Mouse (Mus musculus): ENCODE results near the gene Abi3bp.

GRCm38 (mm10) chr16:56716557-56717179, 239.0 kb downstream of the Abi3bp start:
- no peak for TF ChIP-seq CTCF (IDR thresholded peaks at IDR 0.05; ENCODE audit: low read depth)
- no peak for TF ChIP-seq EP300 (IDR thresholded peaks at IDR 0.05; ENCODE audit: low read depth)

All from liver, embryonic 14.5 days (tissue).